ENCODE assay signal across 19 mouse cellular contexts in the genomic region with DNA sequence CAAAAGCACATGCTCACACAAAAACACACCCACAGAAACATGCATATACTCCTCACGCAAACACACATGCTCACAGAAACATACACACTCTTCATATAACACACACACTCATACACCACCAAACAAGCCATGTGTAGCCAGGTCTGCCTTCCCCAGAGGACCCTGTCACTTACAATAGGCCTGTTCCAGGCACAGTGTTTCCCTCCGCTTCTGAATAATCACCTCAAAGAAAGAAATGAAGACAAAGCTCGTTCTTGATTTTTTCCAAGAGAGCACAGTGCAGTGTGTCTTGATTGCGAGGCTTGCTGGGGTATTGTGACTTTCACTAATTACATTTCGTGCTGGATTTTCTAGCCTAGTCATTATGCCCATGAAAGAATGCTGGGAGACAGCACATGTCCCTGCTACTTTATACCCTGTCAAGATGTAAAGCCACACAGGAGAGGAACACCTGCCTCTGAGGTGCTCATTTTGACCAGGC.
A peak's percentile ranks its signal among the peaks of the same experiment; 100 is the strongest.
DNase-seq lines count a peak whose midpoint lies in the region; ATAC-seq and TF ChIP-seq lines count a peak whose summit lies in the region.
"Had no signal": no experiment of that assay in that cellular context is flagged by ENCODE, and none has a peak within 500 bp of the region (broad histone marks: within the 10 kb centered on the region; RNA-seq: fewer than 3 reads in every experiment).

No protein-coding gene starts in this region.

- peak; percentile 23; the same call in 1 of the 2 replicates for ATAC-seq in neural tube, embryonic 13.5 days (ENCODE audit: low read depth)
- no peak for ATAC-seq in neural tube, embryonic 15.5 days (ENCODE audit: low FRiP score)
- peak; percentile 62 for ATAC-seq in hindbrain, embryonic 12.5 days (ENCODE audit: low FRiP score)
- peak; percentile 68 for ATAC-seq in midbrain, embryonic 12.5 days (ENCODE audit: low FRiP score, low read depth)
- ATAC-seq in heart, embryonic 11.5 days (replicated peaks; ENCODE audit: insufficient number of reproducible peaks, low FRiP score, low TSS enrichment): no peak
- no peak for ATAC-seq in intestine, postnatal 0 days

- peaks cover 8% of the 10 kb centered on the region for H3K4me1 ChIP-seq in neural tube, embryonic 13.5 days (replicated peaks)
- H3K4me1 ChIP-seq in neural tube, embryonic 15.5 days: peaks cover 9% of the 10 kb centered on the region; the same call in 1 of the 2 replicates
- H3K4me1 ChIP-seq in hindbrain, embryonic 12.5 days: peaks cover 14% of the 10 kb centered on the region
- H3K4me1 ChIP-seq in midbrain, embryonic 12.5 days: peaks cover 12% of the 10 kb centered on the region
- H3K4me1 ChIP-seq in heart, embryonic 11.5 days (ENCODE audit: control insufficient read depth, insufficient read depth, low read length): no peaks in the 10 kb centered on the region
- no peaks in the 10 kb centered on the region for H3K4me1 ChIP-seq in intestine, postnatal 0 days (replicated peaks; ENCODE audit: control insufficient read depth, insufficient read depth, low read length)
- H3K4me1 ChIP-seq: limb, embryonic 15.5 days; megakaryocyte, embryonic 14.5 days had no signal

- no peak for DNase-seq in left cerebral cortex, adult 9 months (ENCODE audit: low spot score in 2 of 2)
- no peak for DNase-seq in ovary, postnatal 10 days (ENCODE audit: low spot score)
- DNase-seq: adrenal gland, adult 8-10 months; cerebellum, adult 2 months; gastrocnemius, adult 2 months; heart, adult 11 months; kidney, adult 2 months; kidney, postnatal 36 days; lung, postnatal 14 days; thymus, postnatal 4 days had no signal

- H3K4me2 ChIP-seq in neural tube, embryonic 13.5 days: no peak overlapping the region
- no peak overlapping the region for H3K4me2 ChIP-seq in neural tube, embryonic 15.5 days
- no peak overlapping the region for H3K4me2 ChIP-seq in hindbrain, embryonic 12.5 days (replicated peaks)
- no peak overlapping the region for H3K4me2 ChIP-seq in midbrain, embryonic 12.5 days (replicated peaks)
- H3K4me2 ChIP-seq in heart, embryonic 11.5 days: no peak overlapping the region
- no peak overlapping the region for H3K4me2 ChIP-seq in intestine, postnatal 0 days (replicated peaks; ENCODE audit: low read depth)
- H3K4me2 ChIP-seq: limb, embryonic 15.5 days had no signal

- H3K27ac ChIP-seq in neural tube, embryonic 13.5 days (replicated peaks): peak overlapping the region; percentile 49; the same call in 1 of the 2 replicates
- H3K27ac ChIP-seq in neural tube, embryonic 15.5 days (replicated peaks): no peak overlapping the region
- H3K27ac ChIP-seq in hindbrain, embryonic 12.5 days: peak overlapping the region; percentile 82
- H3K27ac ChIP-seq in midbrain, embryonic 12.5 days (replicated peaks): peak overlapping the region; percentile 79
- no peak overlapping the region for H3K27ac ChIP-seq in heart, embryonic 11.5 days (ENCODE audit: low read depth, low read length)
- no peak overlapping the region for H3K27ac ChIP-seq in intestine, postnatal 0 days (ENCODE audit: low read depth, low read length)
- H3K27ac ChIP-seq: gastrocnemius, adult 2 months; limb, embryonic 15.5 days had no signal

- H3K9ac ChIP-seq in neural tube, embryonic 13.5 days: no peak overlapping the region
- no peak overlapping the region for H3K9ac ChIP-seq in neural tube, embryonic 15.5 days (replicated peaks)
- H3K9ac ChIP-seq in hindbrain, embryonic 12.5 days: 0 out of 2 replicates have a peak overlapping the region, but pooled peaks have one; percentile 10
- peak overlapping the region; percentile 37; the same call in 1 of the 2 replicates for H3K9ac ChIP-seq in midbrain, embryonic 12.5 days (replicated peaks)
- H3K9ac ChIP-seq in heart, embryonic 11.5 days (ENCODE audit: low read depth, low read length): no peak overlapping the region
- H3K9ac ChIP-seq in intestine, postnatal 0 days (ENCODE audit: low read depth, low read length): no peak overlapping the region
- H3K9ac ChIP-seq: limb, embryonic 15.5 days had no signal

- no peaks in the 10 kb centered on the region for H3K9me3 ChIP-seq in neural tube, embryonic 13.5 days
- no peaks in the 10 kb centered on the region for H3K9me3 ChIP-seq in neural tube, embryonic 15.5 days (replicated peaks)
- H3K9me3 ChIP-seq in hindbrain, embryonic 12.5 days (replicated peaks): no peaks in the 10 kb centered on the region
- no peaks in the 10 kb centered on the region for H3K9me3 ChIP-seq in midbrain, embryonic 12.5 days
- H3K9me3 ChIP-seq in heart, embryonic 11.5 days (replicated peaks; ENCODE audit: control insufficient read depth, low read length): no peaks in the 10 kb centered on the region
- no peaks in the 10 kb centered on the region for H3K9me3 ChIP-seq in intestine, postnatal 0 days (ENCODE audit: control insufficient read depth)
- H3K9me3 ChIP-seq: limb, embryonic 15.5 days; megakaryocyte, embryonic 14.5 days had no signal

- no peak for TF ChIP-seq CTCF in intestine, postnatal 0 days (IDR thresholded peaks at IDR 0.05; ENCODE audit: low read depth)

- no peak overlapping the region for H3K4me3 ChIP-seq in neural tube, embryonic 13.5 days
- no peak overlapping the region for H3K4me3 ChIP-seq in neural tube, embryonic 15.5 days (replicated peaks)
- no peak overlapping the region for H3K4me3 ChIP-seq in hindbrain, embryonic 12.5 days
- no peak overlapping the region for H3K4me3 ChIP-seq in midbrain, embryonic 12.5 days
- no peak overlapping the region for H3K4me3 ChIP-seq in heart, embryonic 11.5 days (ENCODE audit: low read depth, low read length)
- no peak overlapping the region for H3K4me3 ChIP-seq in intestine, postnatal 0 days (ENCODE audit: low read depth, low read length)
- H3K4me3 ChIP-seq: gastrocnemius, adult 2 months; limb, embryonic 15.5 days; megakaryocyte, embryonic 14.5 days had no signal

- no peaks in the 10 kb centered on the region for H3K27me3 ChIP-seq in neural tube, embryonic 13.5 days
- no peaks in the 10 kb centered on the region for H3K27me3 ChIP-seq in neural tube, embryonic 15.5 days (replicated peaks)
- H3K27me3 ChIP-seq in hindbrain, embryonic 12.5 days: peaks cover 4% of the 10 kb centered on the region; the same call in 1 of the 2 replicates
- H3K27me3 ChIP-seq in midbrain, embryonic 12.5 days: no peaks in the 10 kb centered on the region
- H3K27me3 ChIP-seq in heart, embryonic 11.5 days (ENCODE audit: control insufficient read depth, insufficient read depth, low read length): no peaks in the 10 kb centered on the region
- H3K27me3 ChIP-seq in intestine, postnatal 0 days (replicated peaks; ENCODE audit: control insufficient read depth, insufficient read depth, low read length): no peaks in the 10 kb centered on the region
- H3K27me3 ChIP-seq: CH12.LX; limb, embryonic 15.5 days; megakaryocyte, embryonic 14.5 days had no signal

- no peaks in the 10 kb centered on the region for H3K36me3 ChIP-seq in neural tube, embryonic 13.5 days
- H3K36me3 ChIP-seq in neural tube, embryonic 15.5 days: no peaks in the 10 kb centered on the region
- H3K36me3 ChIP-seq in hindbrain, embryonic 12.5 days: no peaks in the 10 kb centered on the region
- H3K36me3 ChIP-seq in midbrain, embryonic 12.5 days: no peaks in the 10 kb centered on the region
- H3K36me3 ChIP-seq in heart, embryonic 11.5 days (ENCODE audit: control insufficient read depth, insufficient read depth, low read length): no peaks in the 10 kb centered on the region
- no peaks in the 10 kb centered on the region for H3K36me3 ChIP-seq in intestine, postnatal 0 days (ENCODE audit: control insufficient read depth, insufficient read depth)
- H3K36me3 ChIP-seq: limb, embryonic 15.5 days had no signal

- WGBS in neural tube, embryonic 13.5 days: 53% methylated on average over 5 of the region's 5 CpGs
- WGBS in neural tube, embryonic 15.5 days: 45% methylated on average over 5 of the region's 5 CpGs
- 50% methylated on average over 5 of the region's 5 CpGs for WGBS in hindbrain, embryonic 12.5 days
- 40% methylated on average over 5 of the region's 5 CpGs for WGBS in midbrain, embryonic 12.5 days
- WGBS in heart, embryonic 11.5 days (ENCODE audit: insufficient replicate concordance): 81% methylated on average over 5 of the region's 5 CpGs
- WGBS in intestine, postnatal 0 days: 83% methylated on average over 5 of the region's 5 CpGs

Comparison
In these comparisons a context has a peak if more than half of its experiments do, and no peak if none do; other contexts are left out.
1. ATAC-seq: peak in neural tube, embryonic 13.5 days (single experiment), hindbrain, embryonic 12.5 days (single experiment) and midbrain, embryonic 12.5 days (single experiment); none in neural tube, embryonic 15.5 days (single experiment), heart, embryonic 11.5 days (single experiment) and intestine, postnatal 0 days (single experiment).
2. H3K27ac ChIP-seq: peak in neural tube, embryonic 13.5 days (single experiment), hindbrain, embryonic 12.5 days (single experiment) and midbrain, embryonic 12.5 days (single experiment); none in neural tube, embryonic 15.5 days (single experiment), heart, embryonic 11.5 days (single experiment) and intestine, postnatal 0 days (single experiment).
3. H3K9ac ChIP-seq: peak in hindbrain, embryonic 12.5 days (single experiment) and midbrain, embryonic 12.5 days (single experiment); none in neural tube, embryonic 13.5 days (single experiment), neural tube, embryonic 15.5 days (single experiment), heart, embryonic 11.5 days (single experiment) and intestine, postnatal 0 days (single experiment).